Mouse (Mus musculus) MEL (cell line): Measurements from ENCODE around the gene Fam84b.

Experiments used
- CHD1 ChIP-seq: IDR thresholded peaks from 2 replicates; pipeline ENCODE4 v1.6.1; 2012; ENCODE audit warnings: low read depth, mild to moderate bottlenecking, inconsistent platforms, low read length, improper control_type of control experiment
- CHD2 ChIP-seq: IDR thresholded peaks from 2 replicates; pipeline ENCODE4 v1.6.1; 2011; ENCODE audit warnings: low read length, improper control_type of control experiment
- CTCF ChIP-seq, 3 experiments: IDR thresholded peaks in 2 of 3; conservative IDR thresholded peaks in 1 of 3; 2 replicates each; pipeline ENCODE4 v1.5.1; 2011 to 2012; ENCODE audit warnings: low read length in 3 of 3, low read depth in 2 of 3, mild to moderate bottlenecking in 2 of 3, improper control_type of control experiment in 1 of 3, inconsistent platforms in 1 of 3, mixed read lengths in 1 of 3, moderate library complexity in 1 of 3; ENCODE audit not compliant: control insufficient read depth in 1 of 3, insufficient read depth in 1 of 3, poor library complexity in 1 of 3, severe bottlenecking in 1 of 3
- EP300 ChIP-seq, 2 experiments: IDR thresholded peaks; 2 replicates each; pipeline ENCODE4 v1.6.1; 2011; ENCODE audit warnings: improper control_type of control experiment in 2 of 2, low read length in 2 of 2, low read depth in 1 of 2, mild to moderate bottlenecking in 1 of 2
- KAT2A ChIP-seq: conservative IDR thresholded peaks from 2 replicates; pipeline ENCODE4 v1.6.1; 2012; ENCODE audit warnings: low read depth, low read length, improper control_type of control experiment, inconsistent platforms
- MEF2A ChIP-seq: IDR thresholded peaks from 2 replicates; pipeline ENCODE4 v1.6.1; 2014; ENCODE audit warnings: low read depth, mild to moderate bottlenecking, inconsistent platforms, low read length, improper control_type of control experiment; ENCODE audit not compliant: poor library complexity, insufficient replicate concordance, severe bottlenecking; ENCODE audit errors: extremely low read depth
- POLR2A ChIP-seq, 2 experiments: IDR thresholded peaks; 2 replicates each; pipeline ENCODE4 v1.6.1; 2011 to 2012; ENCODE audit warnings: low read length in 2 of 2, mild to moderate bottlenecking in 2 of 2, control low read depth in 1 of 2, improper control_type of control experiment in 1 of 2, low read depth in 1 of 2, moderate library complexity in 1 of 2; ENCODE audit not compliant: control insufficient read depth in 1 of 2, insufficient read depth in 1 of 2, poor library complexity in 1 of 2
- UBTF ChIP-seq: IDR thresholded peaks from 2 replicates; pipeline ENCODE4 v1.6.1; 2012; ENCODE audit warnings: low read depth, mild to moderate bottlenecking, inconsistent platforms, low read length, improper control_type of control experiment, moderate library complexity, borderline replicate concordance; ENCODE audit not compliant: insufficient read depth
- USF1 ChIP-seq: IDR thresholded peaks from 2 replicates; pipeline ENCODE4 v1.6.1; 2014; ENCODE audit warnings: low read depth, mild to moderate bottlenecking, inconsistent platforms, low read length, improper control_type of control experiment, moderate library complexity
- ZKSCAN1 ChIP-seq: IDR thresholded peaks from 2 replicates; pipeline ENCODE4 v1.6.1; 2012; ENCODE audit warnings: low read depth, mild to moderate bottlenecking, inconsistent platforms, low read length, improper control_type of control experiment, moderate library complexity

GRCm38 (mm10) chr15:60789084-60789483 is 64.5 kb downstream of the Fam84b start:
- TF ChIP-seq POLR2A (IDR thresholded peaks at IDR 0.05; ENCODE audit: control insufficient read depth in 1 of 2, insufficient read depth in 1 of 2, low read depth in 1 of 2, low read length in 2 of 2, poor library complexity in 1 of 2) (no peak), USF1 (no peak), MEF2A (no peak), CTCF (IDR thresholded peaks at IDR 0.05 in 2 of 3, conservative IDR thresholded peaks at IDR 0.05 in 1 of 3; ENCODE audit: control insufficient read depth in 1 of 3, insufficient read depth in 1 of 3, low read depth in 2 of 3, low read length in 3 of 3, poor library complexity in 1 of 3, severe bottlenecking in 1 of 3) (no peak), EP300 (IDR thresholded peaks at IDR 0.05; ENCODE audit: low read depth in 1 of 2, low read length in 2 of 2) (no peak), UBTF (no peak), KAT2A (no peak), CHD1 (no peak), CHD2 (no peak), ZKSCAN1 (no peak)
